Mouse (Mus musculus): ENCODE measurements at regions not wholly inside any gene's neighbourhood (a gene's known extent, or its start where the extent isn't known, plus 50 kb on each side); places are given as distances from the start of the nearest gene placed in this dataset.

- peak; percentile 57 for DNase-seq
Measured at GRCm38 (mm10) chr3:8440701-8441365, 1169.1 kb downstream of the Zfp704 start.
